Mouse (Mus musculus) liver, adult 2 months (tissue): Measurements from ENCODE around the gene Sos1.

Experiments used
- CTCF ChIP-seq: fragments of 200-500 bp; IDR thresholded peaks from 2 replicates; pipeline ENCODE4 v1.5.1; 2011; ENCODE audit warnings: low read depth, low read length, control low read depth
- POLR2A ChIP-seq: fragments of 200-500 bp; IDR thresholded peaks from 2 replicates; pipeline ENCODE4 v1.6.1; 2011; ENCODE audit warnings: low read length, control low read depth; ENCODE audit not compliant: insufficient read depth; ENCODE audit errors: extremely low read depth

GRCm38 (mm10) chr17:80523231-80523630 is 43.0 kb upstream of the Sos1 start:
- TF ChIP-seq CTCF (no peak), POLR2A (no peak)
